Mouse (Mus musculus): ENCODE measurements at regions not wholly inside any gene's neighbourhood (a gene's known extent, or its start where the extent isn't known, plus 50 kb on each side); places are given as distances from the start of the nearest gene placed in this dataset.
A peak's percentile ranks its signal among the peaks of the same experiment; 100 is the strongest.

- no peak for DNase-seq (ENCODE audit: low spot score in 2 of 2)
These were observed 363.4 kb upstream of the Rack1 start for GRCm38 (mm10) chr11:48436712-48437111.

- no peak for DNase-seq (ENCODE audit: low spot score in 2 of 2)
These were observed 368.8 kb upstream of the Rack1 start for GRCm38 (mm10) chr11:48431316-48431715.

- DNase-seq (ENCODE audit: low spot score in 2 of 2), result no peak
These were observed 372.7 kb upstream of the Rack1 start for GRCm38 (mm10) chr11:48427423-48427822.

GRCm38 (mm10) chr11:48426446-48426845, 373.7 kb upstream of the Rack1 start:
- DNase-seq (ENCODE audit: low spot score in 2 of 2), result no peak

- no peak for DNase-seq (ENCODE audit: low spot score in 2 of 2)
These were observed 381.9 kb upstream of the Rack1 start for GRCm38 (mm10) chr11:48418066-48418756.

- DNase-seq (ENCODE audit: low spot score in 2 of 2), result no peak
These were observed 382.5 kb upstream of the Rack1 start for GRCm38 (mm10) chr11:48417615-48418014.

GRCm38 (mm10) chr11:48398032-48398431, 402.1 kb upstream of the Rack1 start:
- DNase-seq (ENCODE audit: low spot score in 2 of 2), result no peak

GRCm38 (mm10) chr11:48381489-48381888, 392.7 kb upstream of the Sgcd start:
- DNase-seq (ENCODE audit: low spot score in 2 of 2), result no peak

GRCm38 (mm10) chr11:48378044-48378443, 389.3 kb upstream of the Sgcd start:
- DNase-seq (ENCODE audit: low spot score in 2 of 2), result no peak

GRCm38 (mm10) chr11:48377269-48377668, 388.5 kb upstream of the Sgcd start:
- no peak for DNase-seq (ENCODE audit: low spot score in 2 of 2)

- no peak for DNase-seq (ENCODE audit: low spot score in 2 of 2)
These were observed 362.7 kb upstream of the Sgcd start for GRCm38 (mm10) chr11:48351349-48352023.

- DNase-seq (ENCODE audit: low spot score in 2 of 2), result no peak
These were observed 325.7 kb upstream of the Sgcd start for GRCm38 (mm10) chr11:48314500-48314899.

- no peak for DNase-seq (ENCODE audit: low spot score in 2 of 2)
These were observed 306.6 kb upstream of the Sgcd start for GRCm38 (mm10) chr11:48295370-48295769.

GRCm38 (mm10) chr11:48262492-48262891, 273.7 kb upstream of the Sgcd start:
- DNase-seq (ENCODE audit: low spot score in 2 of 2), result no peak

- peak; percentile 8 to 22 for DNase-seq (ENCODE audit: low spot score in 2 of 2)
These were observed 272.3 kb upstream of the Sgcd start for GRCm38 (mm10) chr11:48261089-48261488.

GRCm38 (mm10) chr11:48250678-48251317, 262.0 kb upstream of the Sgcd start:
- DNase-seq (ENCODE audit: low spot score in 2 of 2), result no peak

GRCm38 (mm10) chr11:48249315-48249714, 260.5 kb upstream of the Sgcd start:
- no peak for DNase-seq (ENCODE audit: low spot score in 2 of 2)

- no peak for DNase-seq (ENCODE audit: low spot score in 2 of 2)
These were observed 232.4 kb upstream of the Sgcd start for GRCm38 (mm10) chr11:48221156-48221555.

- DNase-seq (ENCODE audit: low spot score in 2 of 2), result no peak
These were observed 230.4 kb upstream of the Sgcd start for GRCm38 (mm10) chr11:48219157-48219556.

GRCm38 (mm10) chr11:48216762-48217161, 228.0 kb upstream of the Sgcd start:
- DNase-seq (ENCODE audit: low spot score in 2 of 2), result no peak

- no peak for DNase-seq (ENCODE audit: low spot score in 2 of 2)
These were observed 197.8 kb upstream of the Sgcd start for GRCm38 (mm10) chr11:48186604-48187003.

- no peak for DNase-seq (ENCODE audit: low spot score in 2 of 2)
These were observed 190.2 kb upstream of the Sgcd start for GRCm38 (mm10) chr11:48178943-48179342.

GRCm38 (mm10) chr11:48178174-48178573, 189.4 kb upstream of the Sgcd start:
- DNase-seq (ENCODE audit: low spot score in 2 of 2), result no peak
